Mouse (Mus musculus) 416B (cell line): ENCODE measurements around the gene Exosc2.

Experiments used
- DNase-seq: peaks from one replicate; pipeline ENCODE4 v3.0.0; 2011; ENCODE audit warnings: low read depth

Exosc2 gene

DNA sequence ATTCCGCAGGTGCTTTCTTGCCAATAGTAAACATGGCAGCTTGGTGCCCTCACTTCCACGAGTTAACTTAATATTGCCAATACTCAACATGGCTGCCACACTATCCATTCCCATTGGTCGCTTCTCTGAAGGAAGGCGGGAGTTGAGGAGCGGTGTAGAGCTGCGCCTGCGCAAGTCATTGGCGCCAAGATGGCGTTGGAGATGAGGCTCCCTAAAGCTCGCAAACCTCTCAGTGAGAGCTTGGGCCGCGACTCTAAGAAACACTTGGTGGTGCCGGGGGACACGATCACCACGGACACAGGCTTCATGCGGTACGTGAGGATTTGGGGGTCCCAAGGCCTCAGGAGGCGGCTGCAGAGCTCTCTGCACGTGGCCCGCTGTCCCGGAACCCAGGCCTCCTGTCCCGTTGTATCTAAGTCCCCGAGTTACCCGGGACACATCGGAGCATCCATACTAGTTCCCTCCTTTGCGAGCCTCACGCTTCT lies at the start of gene Exosc2:
TSS of gene Exosc2 (plus strand) at position 165 of the 485 bp plus-strand sequence.
- DNase-seq, result peak; percentile 98

DNA sequence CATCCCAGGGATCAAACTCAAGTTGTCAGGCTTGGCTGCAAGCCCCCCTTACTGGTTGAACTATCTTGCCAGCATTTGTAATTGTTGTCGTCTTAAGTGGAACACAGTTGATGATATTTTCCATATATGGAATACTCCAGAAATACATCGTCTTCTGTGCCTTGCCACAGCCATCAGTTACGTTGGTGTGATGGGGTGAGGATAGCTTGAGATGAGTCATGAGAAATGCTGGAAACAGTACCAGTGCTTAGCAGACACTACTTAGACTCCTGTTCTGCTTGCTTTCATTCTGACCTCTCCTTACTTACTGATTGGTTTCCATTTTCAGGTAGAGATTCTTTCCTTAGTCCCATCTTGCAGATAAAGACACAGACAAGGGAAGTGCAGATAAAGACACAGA lies 37.0 kb upstream of the Exosc2 start:
- no peak for DNase-seq

DNA sequence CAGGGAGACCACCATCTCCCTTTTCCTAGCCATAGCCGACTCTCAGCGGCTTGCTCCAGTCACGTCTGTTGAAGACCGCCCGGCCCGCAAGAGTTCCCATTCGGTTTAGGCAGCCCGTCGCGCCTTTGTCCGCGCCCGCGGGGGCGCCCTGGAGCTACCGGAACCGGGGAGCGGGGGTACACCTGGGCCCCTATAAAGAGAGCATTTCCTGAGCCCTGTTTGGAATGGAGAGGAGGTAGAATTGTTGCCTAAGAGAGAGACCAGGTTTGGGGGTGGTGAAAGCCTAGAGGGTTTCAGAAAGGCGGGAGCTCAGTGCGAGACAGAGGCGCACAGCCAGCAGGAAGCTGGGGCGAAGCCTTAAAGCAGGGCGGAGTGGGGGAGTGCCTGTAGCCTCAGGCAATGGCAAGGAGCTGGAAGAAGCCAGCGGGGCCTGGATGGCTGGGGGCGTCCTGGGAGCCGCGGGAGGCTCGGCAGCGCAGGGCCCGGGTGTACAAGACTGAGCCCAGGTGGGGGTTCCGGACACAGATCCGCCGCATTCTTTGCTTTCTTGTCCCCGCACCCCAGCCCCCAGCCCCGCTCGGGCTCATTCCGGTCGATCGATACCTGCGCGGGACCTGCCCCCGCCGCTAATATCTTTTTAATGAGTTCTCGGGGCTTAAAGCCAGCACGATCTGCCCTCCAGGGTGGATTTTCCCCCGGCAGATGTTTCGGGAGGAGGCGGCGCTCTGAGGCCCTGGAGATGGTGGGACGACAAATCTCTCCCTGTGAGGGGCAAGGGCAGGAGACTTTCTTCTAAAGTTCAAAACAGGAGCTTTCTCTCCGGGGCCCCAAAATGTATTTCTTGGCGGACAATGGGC lies 35.0 kb upstream of the Exosc2 start:
- DNase-seq, result no peak

DNA sequence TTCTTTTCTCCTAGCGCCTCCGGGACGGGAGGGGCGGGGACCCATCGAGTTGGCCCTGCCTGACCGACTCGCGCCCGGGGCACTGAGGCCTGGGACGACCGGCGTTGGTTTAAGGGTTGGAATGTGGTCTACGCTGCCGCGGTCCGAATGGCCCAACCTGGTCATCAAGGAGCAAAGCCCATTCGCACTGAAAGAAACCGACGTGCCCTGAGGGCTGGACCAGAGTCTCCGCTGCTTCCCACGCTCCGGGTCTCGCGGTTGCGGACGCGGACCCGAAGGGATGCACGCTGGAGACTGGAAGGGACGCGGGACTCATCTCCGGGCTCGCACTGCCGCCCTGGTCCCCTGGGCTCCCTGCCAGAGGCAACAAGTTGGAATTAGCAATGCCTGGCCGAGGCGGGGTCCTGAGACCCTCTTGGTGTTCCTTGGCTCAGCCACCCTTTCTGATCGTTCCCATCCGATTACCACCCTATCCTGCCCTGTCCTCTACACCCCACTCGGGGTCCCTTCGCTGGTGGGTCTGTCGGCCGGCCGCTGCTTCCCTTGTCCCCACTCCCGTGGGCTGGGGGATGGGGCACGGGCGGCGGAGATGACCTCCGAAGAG lies 34.3 kb upstream of the Exosc2 start:
- no peak for DNase-seq

DNA sequence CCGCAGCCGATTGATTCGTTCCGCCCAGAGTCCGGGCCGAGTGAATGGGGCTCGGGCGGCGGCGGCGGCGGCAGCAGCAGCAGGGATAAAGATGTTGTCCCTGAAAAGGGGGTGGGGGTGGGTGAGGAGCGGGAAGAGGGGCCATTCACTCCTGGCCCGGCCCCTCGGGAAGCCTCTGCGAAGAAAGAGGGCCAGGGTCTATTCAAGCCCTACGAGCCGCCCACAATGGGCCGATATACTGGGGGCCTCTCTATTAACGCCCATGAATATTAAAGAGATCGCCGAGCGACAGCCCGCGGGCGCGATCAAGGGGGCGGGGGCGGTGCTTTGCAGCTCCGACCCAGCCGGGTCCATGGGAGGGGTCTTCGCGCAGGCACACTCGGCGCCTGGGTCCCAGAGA lies 33.8 kb upstream of the Exosc2 start:
- DNase-seq, result no peak

DNA sequence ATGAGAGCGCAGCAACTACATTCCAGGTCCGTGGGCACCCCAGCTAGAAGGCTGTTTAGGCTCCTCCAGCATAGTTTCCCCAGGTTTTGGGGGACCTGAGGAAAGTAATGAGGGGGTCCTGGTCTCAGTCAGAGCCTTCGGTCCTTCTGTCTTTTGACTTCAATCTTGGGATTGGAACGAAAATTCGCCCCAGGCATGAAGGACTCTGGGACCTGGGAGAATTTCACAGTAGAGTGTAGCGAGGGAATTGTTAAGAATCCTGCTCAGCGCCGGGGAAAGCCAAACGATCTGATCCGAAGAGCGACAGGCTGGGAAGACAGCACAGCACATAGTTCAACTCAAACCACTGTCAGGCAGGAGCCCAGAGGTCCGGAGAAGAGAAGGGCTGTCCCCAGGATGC lies 33.2 kb upstream of the Exosc2 start:
- DNase-seq, result no peak

DNA sequence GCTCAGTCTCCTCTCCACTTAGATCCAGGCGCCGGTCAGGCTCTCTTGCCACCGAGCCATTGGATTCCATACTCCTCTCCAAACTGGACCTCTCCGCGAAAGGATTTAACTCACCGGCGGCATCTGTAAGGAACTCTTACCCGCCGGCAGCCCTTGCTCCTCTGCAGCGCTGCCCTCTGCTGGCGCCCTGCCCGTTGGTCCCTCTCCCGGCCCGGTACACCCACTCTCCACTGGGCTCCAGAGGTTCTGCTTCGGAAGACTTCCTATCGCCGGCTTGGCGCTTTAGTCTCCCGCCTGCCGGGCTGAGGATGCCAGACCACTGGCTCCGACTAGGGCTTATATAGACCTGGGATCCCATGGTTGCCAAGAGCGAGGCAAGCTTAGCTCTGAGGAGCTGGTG lies 32.7 kb upstream of the Exosc2 start:
- no peak for DNase-seq

DNA sequence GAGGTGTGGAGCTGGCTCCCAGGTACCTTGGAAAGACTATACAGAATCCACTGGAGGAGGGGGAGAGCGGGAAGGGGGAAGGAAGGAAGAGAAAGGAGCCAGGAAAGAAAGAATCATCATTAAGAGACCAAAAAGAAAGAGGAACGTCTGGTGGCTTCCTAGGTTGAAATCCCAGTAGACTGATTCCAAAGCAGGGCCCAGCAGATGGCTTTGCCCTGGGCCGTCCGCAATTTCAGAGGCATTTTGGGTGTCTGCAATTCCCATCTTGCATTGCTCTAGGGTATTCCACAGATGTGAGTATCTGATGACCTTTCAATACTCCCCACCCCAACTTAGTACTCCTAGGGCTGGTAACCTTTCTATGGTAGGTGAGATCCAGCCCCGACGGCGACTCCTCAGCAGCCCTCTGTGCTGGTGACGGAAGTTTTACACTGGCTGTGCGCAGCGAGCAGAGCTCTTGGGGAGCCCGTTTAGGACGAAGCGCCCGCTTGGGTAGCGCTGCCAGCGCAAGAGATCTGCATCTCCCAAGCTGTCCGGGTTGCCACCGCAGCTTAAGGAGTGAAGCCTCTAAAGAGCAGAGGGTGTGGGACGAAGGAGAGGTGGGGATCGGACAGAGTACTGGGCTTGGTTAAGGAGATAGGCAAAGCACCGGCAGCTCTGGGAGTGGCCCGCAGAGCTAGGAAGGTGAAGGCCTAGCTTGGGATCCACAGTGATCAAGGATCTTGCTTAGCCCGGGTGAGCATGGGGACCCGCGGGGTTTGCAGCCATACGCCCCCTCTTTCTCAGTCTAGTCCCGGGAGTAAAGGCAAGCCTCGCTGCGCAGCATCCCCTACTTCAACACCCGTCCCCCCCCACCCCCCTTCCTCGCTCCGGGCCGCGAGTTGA lies 31.7 kb upstream of the Exosc2 start:
- DNase-seq, result no peak

DNA sequence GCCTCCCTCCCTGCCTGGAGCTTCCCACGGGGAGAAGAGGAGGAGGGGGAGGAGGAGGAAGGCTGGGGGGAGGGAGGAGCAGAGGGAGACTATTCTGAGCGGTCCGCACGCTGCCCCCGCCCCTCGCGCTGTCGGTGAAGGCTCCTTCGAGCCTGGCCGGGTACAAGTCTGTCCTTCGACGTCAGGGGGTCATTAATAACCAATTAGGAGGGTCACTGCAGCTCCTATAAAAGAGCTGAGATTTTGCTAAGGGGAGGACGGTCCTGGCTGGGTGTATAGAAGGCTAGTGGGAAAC lies 31.1 kb upstream of the Exosc2 start:
- no peak for DNase-seq

DNA sequence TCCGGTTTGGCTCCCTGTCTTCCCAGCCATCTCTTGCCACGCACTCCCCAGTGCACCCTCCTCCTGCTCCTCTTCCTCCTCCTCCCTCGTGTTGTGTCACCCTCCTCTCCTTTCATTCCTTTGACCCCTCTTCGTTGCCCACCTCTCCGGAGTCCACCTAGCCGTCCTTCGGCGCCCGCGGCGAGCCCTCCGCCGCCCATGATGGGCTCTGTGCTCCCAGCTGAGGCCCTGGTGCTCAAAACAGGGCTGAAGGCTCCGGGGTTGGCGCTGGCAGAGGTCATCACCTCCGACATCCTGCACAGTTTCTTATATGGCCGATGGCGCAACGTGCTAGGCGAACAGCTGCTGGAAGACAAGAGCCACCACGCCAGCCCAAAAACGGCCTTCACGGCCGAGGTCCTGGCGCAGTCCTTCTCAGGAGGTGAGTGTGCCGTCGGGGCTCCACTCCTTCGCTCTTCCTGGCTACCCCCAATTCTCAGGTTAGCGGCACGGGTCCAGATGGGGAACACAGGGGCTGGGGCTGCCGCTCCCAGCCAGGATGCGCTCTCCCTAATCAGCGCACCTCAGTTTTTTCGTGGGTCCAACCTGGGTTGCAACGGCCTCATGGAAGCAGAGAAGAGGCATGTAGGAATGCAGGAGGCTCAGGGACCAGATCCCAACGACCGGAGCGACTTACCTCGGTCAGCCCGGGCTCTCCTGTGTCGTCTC lies 30.5 kb upstream of the Exosc2 start, which contains the start of gene Prdm12:
TSS of gene Prdm12 (plus strand) at position 137 of the 708 bp plus-strand sequence.
- DNase-seq, result no peak

DNA sequence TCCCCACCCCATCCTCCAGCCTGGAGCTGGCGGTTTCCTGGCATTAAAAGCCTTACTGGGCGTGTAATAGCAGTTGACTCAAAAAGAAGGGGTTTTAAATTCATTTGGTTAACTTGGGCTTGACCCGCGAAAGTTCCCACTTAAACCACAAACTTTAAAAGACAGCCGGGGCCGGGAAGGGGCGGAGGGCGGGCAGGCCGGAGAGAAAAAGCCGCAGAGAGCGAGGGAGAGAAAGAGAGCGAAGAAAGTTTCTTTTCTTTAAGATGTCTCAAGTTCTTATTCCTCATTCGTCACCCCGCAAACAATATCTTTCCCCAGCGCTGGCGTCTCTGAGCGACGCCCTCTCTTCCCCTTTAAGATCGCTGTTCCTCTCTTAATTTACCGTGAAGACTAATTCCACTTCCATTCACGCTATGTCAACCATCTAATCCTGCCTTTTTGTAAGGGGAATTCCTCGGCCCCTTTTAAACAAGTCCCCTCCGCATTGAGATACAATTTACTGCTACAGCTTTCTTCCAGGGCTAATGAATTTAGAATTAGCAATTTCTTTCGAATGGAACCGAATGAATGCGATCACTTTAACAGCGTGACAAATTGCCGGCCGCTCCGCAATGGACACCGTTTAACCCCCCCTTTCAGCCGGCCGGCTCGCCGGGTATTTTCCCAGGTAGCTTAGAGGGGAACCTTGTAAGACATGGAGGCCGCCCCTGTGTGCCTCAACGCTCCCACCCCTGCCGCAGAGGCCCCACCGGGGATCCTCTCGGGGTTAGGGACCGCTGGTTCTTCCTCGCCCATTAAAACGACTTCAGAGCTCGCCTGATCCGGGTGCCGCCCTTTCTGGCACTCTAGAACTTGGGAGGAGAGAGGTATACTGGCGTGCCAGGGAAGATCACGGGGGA lies 29.7 kb upstream of the Exosc2 start:
- DNase-seq, result no peak

DNA sequence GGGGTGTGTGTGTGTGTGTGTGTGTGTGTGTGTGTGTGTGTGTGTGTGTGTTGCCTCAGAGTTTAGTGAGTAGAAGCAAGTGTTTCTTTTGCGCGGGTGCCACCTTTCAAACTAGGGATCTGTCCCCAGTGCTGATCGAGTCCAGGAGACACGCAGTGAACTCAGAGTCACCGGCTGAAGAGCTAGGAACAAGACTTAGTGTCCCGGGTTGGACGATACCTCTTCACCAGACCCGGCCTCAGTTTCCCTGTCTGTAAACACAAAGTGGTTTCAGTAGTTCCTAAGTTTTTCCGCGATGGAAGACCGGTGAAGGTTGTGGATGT lies 29.0 kb upstream of the Exosc2 start:
- DNase-seq, result no peak

DNA sequence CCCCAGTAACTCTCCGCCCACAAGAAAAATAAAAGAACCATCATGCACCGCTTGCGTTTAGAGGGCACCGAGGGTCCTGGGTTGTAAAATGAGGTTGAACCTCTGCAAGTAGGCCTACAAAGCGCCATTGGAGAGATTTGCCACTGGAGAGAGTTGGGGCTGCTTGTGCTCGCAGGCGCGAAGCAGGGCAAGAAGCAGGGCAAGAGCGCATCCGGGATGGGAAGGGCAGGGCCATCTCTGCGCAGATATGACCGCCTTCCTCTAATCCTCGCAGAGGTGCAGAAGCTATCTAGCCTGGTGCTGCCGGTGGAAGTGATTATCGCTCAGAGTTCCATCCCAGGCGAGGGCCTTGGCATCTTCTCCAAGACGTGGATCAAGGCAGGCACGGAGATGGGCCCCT lies 28.6 kb upstream of the Exosc2 start:
- DNase-seq, result no peak

DNA sequence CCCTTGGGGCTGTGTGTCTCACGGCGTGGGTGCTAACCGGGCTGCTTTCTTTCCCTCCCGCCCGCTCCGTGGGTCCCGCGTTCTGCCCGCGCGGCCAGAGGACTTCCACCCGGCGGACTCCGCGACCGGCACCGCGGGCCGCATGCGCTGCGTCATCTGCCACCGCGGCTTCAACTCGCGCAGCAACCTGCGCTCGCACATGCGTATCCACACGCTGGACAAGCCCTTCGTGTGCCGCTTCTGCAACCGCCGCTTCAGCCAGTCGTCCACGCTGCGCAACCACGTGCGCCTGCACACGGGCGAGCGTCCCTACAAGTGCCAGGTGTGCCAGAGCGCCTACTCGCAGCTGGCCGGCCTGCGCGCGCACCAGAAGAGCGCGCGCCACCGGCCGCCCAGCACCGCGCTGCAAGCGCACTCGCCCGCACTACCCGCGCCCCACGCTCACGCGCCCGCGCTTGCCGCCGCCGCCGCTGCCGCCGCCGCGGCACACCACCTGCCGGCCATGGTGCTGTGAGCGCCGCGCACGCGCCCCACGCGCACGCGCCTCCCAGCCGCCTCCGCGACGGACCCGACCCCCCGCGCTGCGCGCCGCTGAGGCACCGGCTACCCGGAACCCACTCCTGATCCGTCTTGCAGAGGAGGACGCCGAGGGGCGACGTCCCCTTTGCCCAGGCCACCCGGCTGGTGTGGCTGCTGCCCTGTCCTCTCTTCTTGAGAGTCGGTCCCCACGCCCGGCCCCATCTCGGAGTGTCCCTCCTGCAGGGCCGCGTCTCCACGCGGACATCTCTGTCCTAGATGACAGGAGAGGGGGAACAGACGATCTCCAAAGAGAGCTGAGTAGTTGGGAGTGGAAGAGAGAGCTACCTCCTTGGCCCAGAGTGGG lies 16.3 kb upstream of the Exosc2 start:
- no peak for DNase-seq

DNA sequence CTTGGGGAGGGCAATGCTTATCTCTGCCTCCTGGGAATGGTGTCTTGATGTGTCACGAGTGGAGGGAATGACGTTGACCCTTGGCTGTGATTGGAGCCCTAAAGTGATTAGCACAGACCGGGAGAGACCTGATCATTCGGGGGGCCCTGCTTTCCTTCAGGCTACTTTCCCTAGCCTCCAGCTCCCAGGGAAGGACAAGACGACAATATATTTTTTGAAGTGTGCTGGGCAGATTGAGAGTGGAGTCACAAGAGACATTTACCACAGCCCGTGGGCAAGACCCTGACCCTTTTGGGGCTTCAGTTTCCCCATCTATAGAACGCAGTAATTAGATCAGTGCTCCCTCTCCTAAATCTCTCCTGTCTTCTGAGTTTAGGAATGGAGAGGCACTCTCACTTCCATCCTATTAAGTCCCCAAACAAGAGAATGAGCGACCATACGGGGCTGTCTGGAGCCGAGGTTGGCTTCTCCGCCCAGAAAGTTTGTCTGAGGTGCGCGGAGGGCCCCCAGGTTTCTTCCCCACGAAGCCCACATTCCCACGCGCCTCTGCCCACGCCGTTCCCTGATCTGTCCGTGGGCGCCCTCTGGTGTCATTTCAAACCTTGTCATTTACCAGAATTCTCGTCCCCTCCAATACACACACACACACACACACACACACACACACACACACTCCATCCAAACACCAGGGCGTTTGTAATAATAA lies 15.5 kb upstream of the Exosc2 start:
- DNase-seq, result no peak

DNA sequence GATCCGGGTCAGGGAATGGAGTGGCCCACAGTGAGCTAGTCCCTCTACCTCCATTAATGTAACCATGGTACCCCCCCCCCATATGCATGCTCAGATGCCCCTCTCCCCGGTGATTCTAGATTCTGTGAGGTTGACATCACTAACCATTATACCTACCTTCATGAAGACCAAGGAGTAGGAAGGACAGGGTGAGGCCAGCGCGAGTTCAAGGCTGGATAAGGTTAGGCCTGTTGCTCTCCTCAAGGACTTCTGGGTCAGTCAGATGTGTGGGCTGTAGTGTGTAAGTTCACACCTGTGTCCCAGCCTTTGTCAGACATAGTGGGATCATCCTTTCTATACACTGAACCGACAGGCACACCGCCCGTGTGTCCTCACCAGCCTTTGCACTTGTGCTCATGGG lies 14.1 kb upstream of the Exosc2 start:
- no peak for DNase-seq

DNA sequence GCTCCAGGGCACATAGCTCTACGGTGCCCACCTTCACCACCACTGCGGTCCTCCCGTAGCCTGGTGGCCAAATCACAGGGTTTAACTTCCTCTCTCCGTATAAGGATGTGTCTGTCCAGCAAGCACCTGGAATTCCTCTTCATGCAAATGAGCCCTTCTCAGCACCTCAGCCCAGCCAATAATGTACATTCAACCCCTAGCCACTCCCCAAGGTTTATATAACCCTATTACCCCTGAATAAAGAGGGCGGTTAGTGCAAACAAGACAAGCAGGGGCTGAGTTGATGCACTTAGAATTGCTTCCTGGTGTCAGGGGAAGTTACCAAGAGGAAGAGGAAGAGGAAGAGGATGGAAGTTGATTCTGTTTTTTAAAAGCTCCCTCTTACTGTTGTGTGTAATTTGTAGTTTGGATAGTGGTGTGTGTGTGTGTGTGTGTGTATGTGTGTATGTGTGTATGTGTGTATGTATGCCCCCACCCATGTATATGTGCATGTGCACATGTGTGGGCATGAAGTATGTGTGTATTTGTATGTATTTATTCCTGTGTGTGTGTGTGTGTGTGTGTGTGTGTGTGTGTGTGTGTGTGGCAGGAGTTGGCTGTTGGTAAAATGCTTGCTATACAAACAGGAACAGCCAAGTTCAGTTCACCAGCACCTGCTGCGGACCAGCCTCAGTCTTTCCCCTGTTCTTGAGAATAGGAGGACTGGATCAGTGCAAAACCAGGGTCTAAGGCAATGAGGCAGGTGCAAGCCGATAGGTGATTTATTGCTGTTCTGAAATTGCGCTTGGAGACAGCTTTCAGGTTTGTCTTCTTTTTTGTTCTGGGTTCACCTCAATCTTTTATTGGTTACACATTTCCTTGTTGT lies 7.3 kb upstream of the Exosc2 start:
- DNase-seq, result no peak

DNA sequence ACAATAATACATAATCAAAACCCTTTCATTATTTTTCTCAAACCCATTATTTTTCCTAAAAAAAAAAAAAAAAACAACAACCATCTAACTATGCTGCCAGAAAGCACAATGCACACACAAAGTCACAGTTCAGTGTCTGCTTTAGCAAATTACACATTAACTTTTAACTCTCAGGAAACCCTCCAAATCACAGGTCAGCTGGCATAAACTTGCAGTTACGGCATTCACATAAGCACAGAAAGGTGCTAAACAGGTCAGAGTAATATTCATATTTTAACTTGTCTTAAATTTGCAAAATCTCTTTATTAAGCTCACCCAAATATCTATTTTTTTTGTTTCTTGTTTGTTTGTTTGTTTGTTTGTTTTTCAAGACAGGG lies 6.7 kb upstream of the Exosc2 start:
- no peak for DNase-seq

DNA sequence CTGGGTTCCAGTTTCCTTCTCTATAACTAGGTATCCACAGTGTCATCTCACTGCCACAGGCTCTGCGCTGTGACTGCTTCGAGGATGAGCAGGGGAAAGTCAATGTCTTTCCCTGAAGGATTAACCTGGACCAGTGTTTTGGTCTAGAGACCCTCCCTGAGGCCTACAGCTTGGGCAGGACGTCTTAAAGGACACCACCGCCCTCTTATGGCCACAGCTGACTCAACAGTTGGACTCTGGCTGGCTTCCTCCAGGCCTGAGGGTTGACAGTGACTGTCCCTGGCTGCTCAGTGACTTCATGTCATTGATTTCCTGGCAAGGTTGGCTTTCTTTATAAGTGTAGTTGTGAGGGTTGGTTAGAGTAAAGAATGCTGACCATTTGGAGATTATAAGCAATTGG lies 3.2 kb upstream of the Exosc2 start:
- peak; percentile 57 for DNase-seq
